Mouse (Mus musculus): ENCODE data around the gene Pfkm. TPM values are rescaled to one million over a fixed set of nuclear protein-coding genes. Genes with fewer than 3 reads are reported as not detected.
A peak's percentile ranks its signal among the peaks of the same experiment; 100 is the strongest.

Pfkm gene
- polyA plus RNA-seq, 1 experiment from 2014 or later, result 12.8 TPM

DNA sequence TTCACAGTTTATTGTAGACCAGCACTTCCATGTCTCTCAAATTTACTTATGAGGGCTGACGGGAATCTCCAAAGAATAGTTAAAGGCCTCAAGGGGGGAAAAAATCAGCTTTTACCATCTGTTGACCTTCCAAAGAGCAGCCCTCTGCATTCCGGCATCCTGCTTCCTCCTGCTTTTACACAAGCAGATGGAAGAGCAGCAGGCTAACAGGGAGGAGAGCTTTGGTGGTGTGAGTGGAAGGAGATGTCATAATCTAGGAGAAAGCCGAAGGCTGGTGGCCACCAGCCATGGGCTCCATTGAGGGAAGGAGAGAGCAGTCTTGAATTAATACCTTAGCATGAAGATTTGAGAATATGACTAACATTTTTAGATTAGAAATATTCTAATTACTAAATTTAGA lies 56.0 kb downstream of the Pfkm start:
- no peak overlapping the region for H3K4me3 ChIP-seq (ENCODE audit: low read depth, low read length)
- WGBS, result 68% methylated on average over 3 of the region's 3 CpGs
- H3K27ac ChIP-seq (ENCODE audit: low read length), result no peak overlapping the region
- no peaks in the 10 kb centered on the region for H3K9me3 ChIP-seq (ENCODE audit: low read length)
- H3K36me3 ChIP-seq (ENCODE audit: insufficient read depth, low read length), result no peaks in the 10 kb centered on the region
- H3K4me1 ChIP-seq (ENCODE audit: insufficient read depth, low read depth, low read length), result peaks cover 7% of the 10 kb centered on the region; the same call in 1 of the 2 replicates
- TF ChIP-seq EP300 (IDR thresholded peaks at IDR 0.05) (no peak), CTCF (IDR thresholded peaks at IDR 0.05) (no peak)
- no peaks in the 10 kb centered on the region for H3K27me3 ChIP-seq (replicated peaks; ENCODE audit: insufficient read depth, low read length)
- no peak overlapping the region for H3K4me2 ChIP-seq (replicated peaks; ENCODE audit: low read depth, low read length)
- no peak for ATAC-seq
- DNase-seq (ENCODE audit: low spot score), result no peak
- no peak overlapping the region for H3K9ac ChIP-seq (replicated peaks; ENCODE audit: low read depth)

DNA sequence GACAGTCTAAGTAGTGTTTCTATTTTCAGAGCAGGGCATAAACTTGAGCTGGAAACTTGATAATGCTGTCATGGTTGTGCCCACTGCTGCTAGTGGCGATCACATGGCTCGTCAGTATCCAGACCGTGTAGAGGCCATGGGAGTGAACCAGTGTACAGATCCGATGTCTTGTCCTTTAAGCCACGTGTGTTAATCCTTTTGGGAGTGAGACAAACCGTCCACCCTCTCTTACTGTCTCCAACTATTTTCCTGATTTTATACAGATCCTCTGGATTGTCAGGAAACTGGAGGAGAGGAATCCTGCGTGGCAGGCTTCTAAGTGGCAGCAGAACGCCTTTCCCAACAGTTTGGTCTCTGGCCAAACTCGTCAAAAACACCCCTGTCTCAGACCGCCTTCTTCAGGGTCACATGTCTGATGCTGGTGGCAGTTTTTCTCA lies 56.8 kb downstream of the Pfkm start:
- 38% methylated on average over 10 of the region's 10 CpGs for WGBS
- TF ChIP-seq EP300 (IDR thresholded peaks at IDR 0.05) (no peak), CTCF (IDR thresholded peaks at IDR 0.05) (no peak)
- Histone ChIP-seq H3K4me2 (replicated peaks; ENCODE audit: low read depth, low read length) (no peak overlapping the region), H3K4me1 (ENCODE audit: insufficient read depth, low read depth, low read length) (peaks cover 7% of the 10 kb centered on the region; the same call in 1 of the 2 replicates), H3K27ac (ENCODE audit: low read length) (no peak overlapping the region), H3K4me3 (ENCODE audit: low read depth, low read length) (no peak overlapping the region), H3K27me3 (replicated peaks; ENCODE audit: insufficient read depth, low read length) (no peaks in the 10 kb centered on the region), H3K9me3 (ENCODE audit: low read length) (no peaks in the 10 kb centered on the region), H3K9ac (replicated peaks; ENCODE audit: low read depth) (no peak overlapping the region), H3K36me3 (ENCODE audit: insufficient read depth, low read length) (no peaks in the 10 kb centered on the region)
- peak; percentile 27 for DNase-seq (ENCODE audit: low spot score)
- ATAC-seq, result no peak

DNA sequence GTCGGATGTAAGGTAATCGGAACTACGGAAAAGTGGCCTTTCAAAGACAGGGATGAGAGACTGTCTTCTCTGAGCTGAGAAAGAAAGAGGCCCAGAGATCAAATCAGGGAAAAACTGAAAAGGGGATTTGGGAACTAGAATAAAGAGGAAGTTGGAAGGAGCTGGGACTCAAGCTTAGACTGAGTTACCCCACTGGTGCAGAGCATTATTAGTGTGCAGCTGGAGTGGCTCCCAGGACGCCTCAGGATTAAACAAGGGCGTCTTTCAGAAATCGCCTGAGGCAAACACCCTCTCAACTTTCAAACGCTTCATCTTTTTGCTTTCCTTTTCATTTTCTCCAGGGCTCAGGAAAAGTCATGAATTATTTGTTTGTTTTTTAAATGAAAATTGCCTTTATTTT lies 60.5 kb downstream of the Pfkm start:
- no peaks in the 10 kb centered on the region for H3K27me3 ChIP-seq (replicated peaks; ENCODE audit: insufficient read depth, low read length)
- WGBS, result 61% methylated on average over 7 of the region's 7 CpGs
- H3K27ac ChIP-seq (ENCODE audit: low read length), result no peak overlapping the region
- DNase-seq (ENCODE audit: low spot score) (peak; percentile 14), ATAC-seq (no peak)
- H3K4me3 ChIP-seq (ENCODE audit: low read depth, low read length), result no peak overlapping the region
- H3K36me3 ChIP-seq (ENCODE audit: insufficient read depth, low read length), result no peaks in the 10 kb centered on the region
- no peaks in the 10 kb centered on the region for H3K9me3 ChIP-seq (ENCODE audit: low read length)
- H3K4me1 ChIP-seq (ENCODE audit: insufficient read depth, low read depth, low read length), result no peaks in the 10 kb centered on the region
- no peak overlapping the region for H3K9ac ChIP-seq (replicated peaks; ENCODE audit: low read depth)
- TF ChIP-seq CTCF (IDR thresholded peaks at IDR 0.05) (no peak), EP300 (IDR thresholded peaks at IDR 0.05) (no peak)
- H3K4me2 ChIP-seq (replicated peaks; ENCODE audit: low read depth, low read length), result no peak overlapping the region

DNA sequence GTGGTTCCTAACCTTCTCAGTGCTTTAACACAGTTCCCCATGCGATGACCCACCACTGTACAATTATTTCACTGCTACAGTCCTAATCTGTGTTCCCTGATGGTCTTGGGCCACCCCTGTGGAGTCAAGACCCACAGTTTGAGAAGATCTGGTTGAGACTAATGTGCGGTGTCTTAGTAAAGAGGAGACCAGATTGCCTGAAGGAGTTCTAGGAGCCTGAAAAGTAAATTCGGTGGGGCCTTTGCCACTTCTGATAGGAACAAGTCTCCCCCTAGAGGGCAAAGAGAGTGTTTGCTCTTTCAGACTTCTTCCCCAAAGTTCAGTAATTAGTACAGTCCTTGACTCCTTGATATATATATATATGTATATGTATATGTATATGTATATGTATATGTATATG lies 61.2 kb downstream of the Pfkm start:
- Histone ChIP-seq H3K4me3 (ENCODE audit: low read depth, low read length) (no peak overlapping the region), H3K27me3 (replicated peaks; ENCODE audit: insufficient read depth, low read length) (no peaks in the 10 kb centered on the region), H3K4me2 (replicated peaks; ENCODE audit: low read depth, low read length) (no peak overlapping the region), H3K36me3 (ENCODE audit: insufficient read depth, low read length) (no peaks in the 10 kb centered on the region), H3K9ac (replicated peaks; ENCODE audit: low read depth) (no peak overlapping the region), H3K4me1 (ENCODE audit: insufficient read depth, low read depth, low read length) (no peaks in the 10 kb centered on the region), H3K9me3 (ENCODE audit: low read length) (no peaks in the 10 kb centered on the region), H3K27ac (ENCODE audit: low read length) (no peak overlapping the region)
- peak; percentile 33 for ATAC-seq
- WGBS, result 36% methylated on average over 3 of the region's 3 CpGs
- peak; percentile 92 for DNase-seq (ENCODE audit: low spot score)
- peak; percentile 72 for TF ChIP-seq CTCF (IDR thresholded peaks at IDR 0.05)
- no peak for TF ChIP-seq EP300 (IDR thresholded peaks at IDR 0.05)

DNA sequence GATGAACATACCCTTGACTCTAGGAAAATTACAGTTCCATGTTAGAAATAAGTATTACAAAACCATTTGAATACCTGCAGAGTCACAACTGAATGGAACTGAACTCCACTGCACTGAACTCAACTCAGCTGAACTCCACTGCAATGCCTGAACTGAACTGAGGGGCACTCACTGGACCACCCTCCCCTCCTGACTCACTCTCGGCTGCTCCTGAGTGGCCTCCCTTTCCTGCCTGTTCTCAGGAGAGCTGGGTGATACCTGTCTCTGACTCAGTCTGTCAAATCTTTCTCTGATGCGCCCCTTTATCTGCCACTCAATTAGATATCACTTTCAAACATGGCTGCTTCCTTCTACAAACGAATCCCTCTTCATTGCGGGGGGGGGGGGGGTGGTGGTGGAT lies 61.8 kb downstream of the Pfkm start:
- DNase-seq (ENCODE audit: low spot score), result no peak

DNA sequence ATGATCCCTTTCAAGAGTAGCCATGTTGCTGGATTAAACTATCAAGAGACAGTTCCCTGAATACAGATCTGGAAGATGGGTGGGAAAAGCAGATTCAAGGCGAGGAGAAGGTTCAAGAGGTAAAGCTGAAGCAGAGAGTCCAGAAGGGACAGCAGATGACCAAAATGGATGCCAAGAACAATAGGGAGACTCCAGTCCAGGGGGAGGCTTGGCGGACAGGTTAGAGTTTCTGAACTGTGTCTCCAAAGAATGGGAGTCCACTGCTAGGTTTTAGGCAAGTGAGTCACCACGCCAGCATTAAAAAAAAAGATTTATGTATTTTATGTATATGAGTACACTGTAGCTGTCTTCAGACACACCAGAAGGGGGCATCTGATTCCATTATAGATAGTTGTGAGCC lies 62.2 kb downstream of the Pfkm start:
- H3K9me3 ChIP-seq (ENCODE audit: low read length), result no peaks in the 10 kb centered on the region
- H3K9ac ChIP-seq (replicated peaks; ENCODE audit: low read depth), result no peak overlapping the region
- H3K4me2 ChIP-seq (replicated peaks; ENCODE audit: low read depth, low read length), result no peak overlapping the region
- no peaks in the 10 kb centered on the region for H3K36me3 ChIP-seq (ENCODE audit: insufficient read depth, low read length)
- TF ChIP-seq CTCF (IDR thresholded peaks at IDR 0.05) (no peak), EP300 (IDR thresholded peaks at IDR 0.05) (no peak)
- no peak overlapping the region for H3K27ac ChIP-seq (ENCODE audit: low read length)
- no peaks in the 10 kb centered on the region for H3K27me3 ChIP-seq (replicated peaks; ENCODE audit: insufficient read depth, low read length)
- ATAC-seq (no peak), DNase-seq (ENCODE audit: low spot score) (no peak)
- H3K4me3 ChIP-seq (ENCODE audit: low read depth, low read length), result no peak overlapping the region
- WGBS, result 70% methylated on average over 3 of the region's 3 CpGs
- no peaks in the 10 kb centered on the region for H3K4me1 ChIP-seq (ENCODE audit: insufficient read depth, low read depth, low read length)

More for the DNA sequence above, 61.8 kb downstream of the Pfkm start:
- H3K9ac ChIP-seq (replicated peaks; ENCODE audit: low read depth), result no peak overlapping the region
- no peaks in the 10 kb centered on the region for H3K27me3 ChIP-seq (replicated peaks; ENCODE audit: insufficient read depth, low read length)
- H3K9me3 ChIP-seq (ENCODE audit: low read length), result no peaks in the 10 kb centered on the region
- H3K4me2 ChIP-seq (replicated peaks; ENCODE audit: low read depth, low read length), result no peak overlapping the region
- H3K4me1 ChIP-seq (ENCODE audit: insufficient read depth, low read depth, low read length), result no peaks in the 10 kb centered on the region
- no peak overlapping the region for H3K27ac ChIP-seq (ENCODE audit: low read length)
- no peaks in the 10 kb centered on the region for H3K36me3 ChIP-seq (ENCODE audit: insufficient read depth, low read length)
- 64% methylated on average over 4 of the region's 4 CpGs for WGBS
- ATAC-seq, result no peak
- TF ChIP-seq EP300 (IDR thresholded peaks at IDR 0.05), result no peak
- TF ChIP-seq CTCF (IDR thresholded peaks at IDR 0.05), result no peak
- no peak overlapping the region for H3K4me3 ChIP-seq (ENCODE audit: low read depth, low read length)

DNA sequence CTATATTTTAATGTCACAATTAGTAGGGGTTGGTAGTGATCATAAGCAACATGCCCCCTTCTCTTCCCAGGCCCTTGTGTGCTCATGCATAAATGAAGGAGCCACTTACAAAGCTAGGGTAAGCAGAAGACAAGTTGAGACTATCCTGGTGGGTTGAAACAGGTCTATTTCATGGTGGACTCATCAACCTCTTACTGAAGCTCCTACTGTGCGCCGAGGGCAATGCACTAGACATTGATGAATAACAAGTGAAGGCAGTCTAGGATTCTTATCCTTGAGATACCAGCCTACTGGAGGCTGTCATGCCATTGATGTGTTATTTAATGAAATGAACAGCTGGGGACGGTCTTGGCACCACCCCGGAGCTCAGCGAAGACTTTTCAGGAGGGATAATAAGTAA lies 62.9 kb downstream of the Pfkm start:
- no peak for DNase-seq (ENCODE audit: low spot score)

More for the DNA sequence above, 62.9 kb downstream of the Pfkm start:
- no peak overlapping the region for H3K9ac ChIP-seq (replicated peaks; ENCODE audit: low read depth)
- no peak for ATAC-seq
- no peak overlapping the region for H3K4me3 ChIP-seq (ENCODE audit: low read depth, low read length)
- H3K4me2 ChIP-seq (replicated peaks; ENCODE audit: low read depth, low read length), result no peak overlapping the region
- no peaks in the 10 kb centered on the region for H3K36me3 ChIP-seq (ENCODE audit: insufficient read depth, low read length)
- no peak for TF ChIP-seq CTCF (IDR thresholded peaks at IDR 0.05)
- no peak for TF ChIP-seq EP300 (IDR thresholded peaks at IDR 0.05)
- H3K9me3 ChIP-seq (ENCODE audit: low read length), result no peaks in the 10 kb centered on the region
- H3K27ac ChIP-seq (ENCODE audit: low read length), result no peak overlapping the region
- WGBS, result 89% methylated on average over 5 of the region's 5 CpGs
- H3K4me1 ChIP-seq (ENCODE audit: insufficient read depth, low read depth, low read length), result no peaks in the 10 kb centered on the region
- H3K27me3 ChIP-seq (replicated peaks; ENCODE audit: insufficient read depth, low read length), result no peaks in the 10 kb centered on the region
